Mouse (Mus musculus) midbrain, embryonic 16.5 days (tissue): ENCODE results near the gene Chad. TPM values are rescaled to one million over a fixed set of nuclear protein-coding genes. Genes with fewer than 3 reads are reported as not detected.

Source experiments
- ATAC-seq: fragments of 200-750 bp; cut with Nextera tagmentation; 2 replicates; pipeline ENCODE4 v1.8.0; 2017; ENCODE audit warnings: moderate TSS enrichment
- H3K27ac ChIP-seq: fragments of 300-500 bp; sonication (generic); 2 replicates; pipeline ENCODE4 v1.5.1; 2014; ENCODE audit warnings: mild to moderate bottlenecking, low read length, mixed read lengths
- H3K27me3 ChIP-seq: fragments of 300-500 bp; sonication (generic); 2 replicates; pipeline ENCODE4 v1.6.1; 2014; ENCODE audit warnings: low read depth, low read length, mixed read lengths; ENCODE audit not compliant: control insufficient read depth, insufficient read depth
- H3K36me3 ChIP-seq: fragments of 300-500 bp; sonication (generic); 2 replicates; pipeline ENCODE4 v1.6.1; 2014; ENCODE audit warnings: mild to moderate bottlenecking, low read length, moderate library complexity, mixed read lengths; ENCODE audit not compliant: control insufficient read depth, insufficient read depth
- H3K4me1 ChIP-seq: fragments of 300-500 bp; sonication (generic); 2 replicates; pipeline ENCODE4 v1.6.1; 2014; ENCODE audit warnings: mild to moderate bottlenecking, low read length, mixed read lengths; ENCODE audit not compliant: control insufficient read depth, insufficient read depth
- H3K4me2 ChIP-seq: fragments of 300-500 bp; sonication (generic); 2 replicates; pipeline ENCODE4 v1.6.1; 2014; ENCODE audit warnings: mild to moderate bottlenecking, low read length, mixed read lengths
- H3K4me3 ChIP-seq: fragments of 300-500 bp; sonication (generic); 2 replicates; pipeline ENCODE4 v1.5.1; 2014; ENCODE audit warnings: low read depth, mild to moderate bottlenecking, low read length, moderate library complexity, mixed read lengths
- H3K9ac ChIP-seq: fragments of 300-500 bp; sonication (generic); 2 replicates; pipeline ENCODE4 v1.6.1; 2014; ENCODE audit warnings: low read depth, low read length, mixed read lengths
- H3K9me3 ChIP-seq: fragments of 300-500 bp; sonication (generic); replicated peaks from 2 replicates; pipeline ENCODE4 v1.6.1; 2014; ENCODE audit warnings: mild to moderate bottlenecking, low read length, mixed read lengths; ENCODE audit not compliant: control insufficient read depth, poor library complexity, severe bottlenecking
- WGBS: fragments of 180-500 bp; shearing (Covaris S2); extraction: QIAGEN DNeasy Blood & Tissue Kit; methylation state at CpG from one replicate; pipeline ENCODE4 v1.1.7; 2014; 5-methylcytosine and 5-hydroxymethylcytosine counted together
- polyA plus RNA-seq: library from polyadenylated mRNA; unstranded; fragments of >200 nt; fragmentation: Nextera tagmentation; extraction: Ambion mirVana; gene quantifications from 2 replicates; pipeline ENCODE4 v1.2.1, GENCODE M21; 2015

Chad gene
- polyA plus RNA-seq, 1 experiment from 2014 or later: 0.43 TPM

DNA sequence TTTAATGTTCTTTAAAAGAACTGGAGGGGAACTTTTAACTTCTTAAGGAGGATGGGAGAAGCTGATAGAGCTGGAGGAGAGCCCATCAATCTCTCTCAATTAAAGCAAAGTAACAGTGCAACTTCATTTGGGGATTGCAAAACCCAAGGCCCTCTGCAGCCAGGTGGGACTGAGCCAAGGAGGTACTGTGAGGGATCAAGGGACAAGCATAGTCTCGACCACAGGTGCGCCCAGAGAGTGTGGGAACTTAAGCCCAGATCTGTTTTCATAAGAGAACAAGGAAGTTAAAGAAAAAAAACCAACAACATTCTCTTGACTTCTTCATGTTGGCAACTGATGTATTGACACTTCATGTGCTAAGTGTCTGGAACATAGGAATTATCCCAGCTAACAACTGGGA, 10.2 kb downstream of the Chad start:
- Histone ChIP-seq H3K36me3 (no peaks in the 10 kb centered on the region), H3K27ac (no peak overlapping the region), H3K9ac (no peak overlapping the region), H3K4me1 (no peaks in the 10 kb centered on the region), H3K9me3 (no peaks in the 10 kb centered on the region), H3K4me3 (no peak overlapping the region), H3K4me2 (no peak overlapping the region), H3K27me3 (no peaks in the 10 kb centered on the region)
- 63% methylated on average over 2 of the region's 2 CpGs for WGBS
- ATAC-seq: no peak

DNA sequence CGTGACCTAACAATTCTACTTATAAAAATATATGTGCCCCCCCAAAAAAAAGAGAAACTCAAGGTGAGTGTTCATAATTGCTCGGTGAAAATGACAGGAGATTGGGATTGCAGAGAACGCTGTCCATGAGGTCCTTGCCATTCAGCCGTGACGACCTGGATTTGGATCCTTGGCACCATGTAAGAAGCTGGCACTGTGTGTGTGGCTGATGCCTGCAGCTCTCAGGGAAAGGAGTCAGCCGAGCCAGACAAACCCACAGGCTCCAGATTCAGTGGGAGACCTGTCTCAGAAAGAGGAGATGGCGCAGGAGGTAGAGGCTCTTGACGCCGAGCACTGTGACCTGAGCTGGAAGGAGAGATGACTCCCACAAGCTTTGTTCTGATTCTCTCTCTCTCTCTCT, 11.5 kb downstream of the Chad start:
- Histone ChIP-seq H3K9me3 (no peaks in the 10 kb centered on the region), H3K9ac (no peak overlapping the region), H3K4me2 (no peak overlapping the region), H3K27ac (no peak overlapping the region), H3K36me3 (no peaks in the 10 kb centered on the region), H3K4me3 (no peak overlapping the region), H3K4me1 (no peaks in the 10 kb centered on the region), H3K27me3 (no peaks in the 10 kb centered on the region)
- no peak for ATAC-seq
- 91% methylated on average over 9 of the region's 9 CpGs for WGBS

DNA sequence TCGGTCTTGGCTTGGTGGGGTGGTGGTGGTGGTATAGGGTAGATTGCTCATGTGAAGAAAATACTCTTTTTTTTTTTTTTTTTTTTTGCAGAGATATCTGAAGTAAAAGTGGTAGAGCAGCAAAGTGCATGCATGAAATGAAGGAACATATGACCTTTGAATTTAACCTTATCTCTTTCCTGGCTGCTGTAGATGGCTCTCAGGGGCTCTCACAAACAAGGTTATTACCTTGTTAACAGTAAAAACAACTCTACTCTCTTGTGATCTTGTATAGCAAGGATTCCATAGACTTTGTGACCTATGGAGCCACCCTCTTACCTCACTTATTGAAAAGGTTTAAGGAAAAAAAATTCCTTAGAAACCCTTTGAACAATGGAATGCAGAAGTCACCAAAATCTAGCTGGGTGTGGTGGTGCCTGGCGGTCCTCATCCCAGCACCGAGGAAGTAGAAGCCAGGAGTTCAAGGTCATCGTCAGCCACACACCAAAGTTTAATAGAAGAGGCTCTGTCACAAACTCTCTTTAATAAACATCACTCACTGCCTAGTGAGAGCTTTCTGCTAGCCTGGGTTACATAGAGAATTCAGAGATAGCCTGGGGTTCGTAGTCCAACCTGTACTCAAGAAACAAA, 15.4 kb downstream of the Chad start:
- no peaks in the 10 kb centered on the region for H3K36me3 ChIP-seq
- no peak overlapping the region for H3K4me3 ChIP-seq
- WGBS: 91% methylated on average over 5 of the region's 5 CpGs
- H3K4me2 ChIP-seq: no peak overlapping the region
- ATAC-seq: no peak
- H3K9me3 ChIP-seq: no peaks in the 10 kb centered on the region
- H3K27ac ChIP-seq: no peak overlapping the region
- H3K4me1 ChIP-seq: no peaks in the 10 kb centered on the region
- H3K9ac ChIP-seq: no peak overlapping the region
- H3K27me3 ChIP-seq: no peaks in the 10 kb centered on the region

DNA sequence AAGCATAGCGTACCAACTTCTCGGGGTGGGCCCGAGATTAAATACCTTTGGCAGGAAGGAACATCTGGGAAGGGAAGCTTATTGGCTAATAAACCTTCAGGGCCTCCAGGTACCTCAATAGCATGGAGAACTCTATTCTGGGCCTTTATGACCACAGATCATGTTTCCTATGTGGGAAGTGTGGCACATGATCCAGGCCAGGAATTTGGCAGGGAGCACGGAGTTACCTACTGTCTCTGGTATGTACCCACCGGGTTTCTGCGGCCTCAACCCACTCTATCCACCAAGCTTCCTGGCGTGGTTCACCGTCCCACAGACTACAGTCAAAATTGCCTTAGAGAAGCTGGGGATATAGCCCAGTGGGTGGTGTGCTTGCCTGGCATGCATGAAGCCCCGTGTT, 20.2 kb downstream of the Chad start:
- no peaks in the 10 kb centered on the region for H3K36me3 ChIP-seq
- no peak overlapping the region for H3K9ac ChIP-seq
- H3K4me1 ChIP-seq: no peaks in the 10 kb centered on the region
- ATAC-seq: no peak
- H3K4me3 ChIP-seq: no peak overlapping the region
- no peak overlapping the region for H3K4me2 ChIP-seq
- WGBS: over 99% methylated on average over 9 of the region's 9 CpGs
- H3K27me3 ChIP-seq: no peaks in the 10 kb centered on the region
- no peaks in the 10 kb centered on the region for H3K9me3 ChIP-seq
- no peak overlapping the region for H3K27ac ChIP-seq

DNA sequence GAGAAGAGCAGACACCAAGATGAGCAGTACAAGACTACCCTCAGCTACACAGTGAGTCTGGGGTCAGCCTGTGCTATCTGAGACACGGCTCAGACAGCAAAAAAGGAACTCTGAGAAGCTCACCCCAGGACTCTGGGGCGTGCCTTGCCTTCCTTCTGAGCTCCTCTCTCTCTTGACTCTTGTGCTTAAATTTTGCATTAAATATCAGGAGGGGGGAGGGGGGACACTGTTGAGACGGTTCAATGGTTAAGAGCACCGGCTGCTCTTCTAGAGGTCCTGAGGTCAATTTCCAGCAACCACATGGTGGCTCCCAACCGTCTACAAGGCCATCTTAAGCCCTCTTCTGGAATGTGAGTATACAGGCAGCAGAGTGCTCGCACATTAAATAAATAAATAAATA, 22.7 kb downstream of the Chad start:
- no peaks in the 10 kb centered on the region for H3K4me1 ChIP-seq
- no peak for ATAC-seq
- H3K9ac ChIP-seq: no peak overlapping the region
- WGBS: 79% methylated on average over 6 of the region's 6 CpGs
- H3K27ac ChIP-seq: no peak overlapping the region
- no peaks in the 10 kb centered on the region for H3K27me3 ChIP-seq
- H3K4me3 ChIP-seq: no peak overlapping the region
- no peak overlapping the region for H3K4me2 ChIP-seq
- H3K9me3 ChIP-seq: no peaks in the 10 kb centered on the region
- no peaks in the 10 kb centered on the region for H3K36me3 ChIP-seq

DNA sequence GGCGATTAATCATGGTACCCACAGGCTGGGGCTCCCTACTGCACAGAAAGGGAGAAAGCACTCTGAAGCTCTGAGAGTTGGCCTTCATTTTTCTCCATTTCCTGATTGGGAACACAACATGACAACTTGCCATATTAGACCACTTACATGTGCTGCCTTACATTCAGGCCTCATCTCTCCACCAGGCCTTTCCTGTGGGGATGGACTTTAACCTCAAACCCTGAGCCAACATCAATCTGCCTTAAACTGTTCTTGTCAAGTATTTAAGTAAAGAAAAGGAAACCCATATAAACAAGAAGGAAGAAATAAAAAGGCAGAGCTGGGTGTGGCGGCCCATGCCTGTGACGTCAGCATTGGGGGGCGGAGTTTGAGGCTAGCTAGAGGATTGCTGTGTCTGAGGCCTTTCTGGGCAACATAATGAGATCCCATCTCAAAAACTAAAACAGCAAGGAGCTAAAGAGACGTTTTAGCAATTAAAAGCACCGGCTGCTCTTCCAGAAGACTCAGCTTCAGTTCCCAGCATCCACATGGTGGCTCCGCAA, 31.5 kb downstream of the Chad start:
- Histone ChIP-seq H3K4me1 (peaks cover 1% of the 10 kb centered on the region; the same call in 1 of the 2 replicates), H3K4me2 (no peak overlapping the region), H3K36me3 (no peaks in the 10 kb centered on the region), H3K4me3 (no peak overlapping the region), H3K9ac (no peak overlapping the region), H3K27me3 (no peaks in the 10 kb centered on the region), H3K9me3 (no peaks in the 10 kb centered on the region), H3K27ac (no peak overlapping the region)
- WGBS: 71% methylated on average over 7 of the region's 7 CpGs
- ATAC-seq: no peak

DNA sequence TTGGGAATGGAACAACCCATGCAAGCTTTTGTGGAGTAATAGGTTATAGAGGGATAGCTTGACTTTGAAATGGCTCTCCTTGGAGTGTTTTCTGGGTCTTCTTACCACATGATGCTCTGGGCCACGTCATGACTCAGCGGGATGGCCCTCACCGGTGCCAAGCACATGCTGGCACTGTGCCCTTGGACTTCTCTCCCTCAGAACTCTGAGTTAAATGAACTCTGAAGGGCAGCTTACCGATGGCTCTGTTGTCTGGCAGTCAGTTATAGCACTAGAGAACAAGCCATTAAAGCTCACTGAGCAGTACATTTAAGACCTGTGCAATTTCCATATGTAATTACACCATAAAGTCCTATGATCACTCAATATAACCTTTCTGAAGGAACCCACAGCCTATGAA, 32.5 kb downstream of the Chad start:
- Histone ChIP-seq H3K27me3 (peaks cover 2% of the 10 kb centered on the region; the same call in 1 of the 2 replicates), H3K27ac (no peak overlapping the region), H3K4me1 (peaks cover 7% of the 10 kb centered on the region; the same call in 1 of the 2 replicates), H3K36me3 (no peaks in the 10 kb centered on the region), H3K4me2 (no peak overlapping the region), H3K4me3 (no peak overlapping the region), H3K9me3 (no peaks in the 10 kb centered on the region), H3K9ac (no peak overlapping the region)
- 94% methylated on average over 4 of the region's 4 CpGs for WGBS
- no peak for ATAC-seq

DNA sequence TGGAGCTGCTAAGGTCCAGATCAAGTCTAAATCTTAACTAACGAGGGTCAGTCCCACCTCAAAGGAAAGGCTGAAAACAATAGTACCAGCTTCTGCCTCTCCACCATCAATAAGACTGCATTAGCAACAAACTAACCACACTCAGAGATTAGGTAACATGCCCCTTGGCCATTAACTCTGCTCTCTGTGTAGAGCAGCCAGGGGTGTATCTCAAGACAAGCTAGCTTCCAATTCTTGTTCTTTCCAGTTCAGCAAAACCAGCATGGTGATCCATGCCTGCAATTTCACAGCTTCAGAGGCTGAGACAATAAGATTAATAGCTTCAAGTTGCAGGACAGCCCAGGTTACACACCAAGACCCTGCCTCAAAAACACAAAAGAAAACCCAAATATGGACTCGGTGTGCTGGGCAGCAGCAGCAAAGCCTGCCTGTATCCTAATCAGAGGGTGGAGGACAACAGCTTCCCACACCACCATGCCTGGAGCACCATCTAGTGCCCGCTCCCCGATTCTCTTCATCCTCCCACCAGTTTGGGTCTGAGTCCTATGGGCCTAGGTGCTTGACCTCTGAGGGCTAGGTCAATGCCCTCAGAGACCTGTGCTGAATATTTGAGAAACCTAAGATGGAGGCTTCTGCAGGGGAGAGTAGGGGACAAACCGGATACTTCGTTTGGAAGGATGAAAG, 33.7 kb downstream of the Chad start:
- no peak overlapping the region for H3K4me2 ChIP-seq
- peaks cover 7% of the 10 kb centered on the region; the same call in 1 of the 2 replicates for H3K4me1 ChIP-seq
- WGBS: 80% methylated on average over 6 of the region's 6 CpGs
- H3K36me3 ChIP-seq: no peaks in the 10 kb centered on the region
- H3K9me3 ChIP-seq: no peaks in the 10 kb centered on the region
- ATAC-seq: no peak
- peaks cover 2% of the 10 kb centered on the region; the same call in 1 of the 2 replicates for H3K27me3 ChIP-seq
- no peak overlapping the region for H3K4me3 ChIP-seq
- no peak overlapping the region for H3K27ac ChIP-seq
- H3K9ac ChIP-seq: no peak overlapping the region

DNA sequence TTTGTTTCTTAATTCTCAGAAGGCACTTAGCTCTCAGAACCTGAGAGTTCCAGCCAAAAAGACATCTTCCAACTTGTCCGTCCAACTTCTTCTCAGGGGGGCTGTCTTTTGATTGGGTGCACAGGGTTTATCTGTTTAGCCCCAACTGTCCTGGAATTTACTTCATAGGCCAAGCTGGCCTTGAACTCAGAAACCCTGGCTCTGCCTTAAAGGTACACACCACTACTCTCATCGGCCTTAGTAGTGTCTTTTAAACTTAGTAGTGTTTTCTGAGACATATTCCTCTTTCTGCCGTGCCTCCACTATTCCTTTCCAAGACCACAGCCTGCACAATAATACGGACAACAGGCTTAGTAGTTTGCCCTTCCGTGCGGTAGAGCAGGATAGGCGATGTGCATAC, 35.6 kb downstream of the Chad start:
- H3K9ac ChIP-seq: no peak overlapping the region
- peaks cover 2% of the 10 kb centered on the region; the same call in 1 of the 2 replicates for H3K27me3 ChIP-seq
- ATAC-seq: no peak
- WGBS: 96% methylated on average over 7 of the region's 7 CpGs
- peaks cover 7% of the 10 kb centered on the region; the same call in 1 of the 2 replicates for H3K4me1 ChIP-seq
- H3K27ac ChIP-seq: no peak overlapping the region
- H3K4me3 ChIP-seq: no peak overlapping the region
- H3K36me3 ChIP-seq: no peaks in the 10 kb centered on the region
- H3K4me2 ChIP-seq: no peak overlapping the region
- H3K9me3 ChIP-seq: no peaks in the 10 kb centered on the region
